Mouse (Mus musculus) kidney, adult 2 months (tissue): ENCODE data around the gene Capn13. TPM values are rescaled to one million over a fixed set of nuclear protein-coding genes. Genes with fewer than 3 reads are reported as not detected.

Experiments used
- DNase-seq: peaks from one replicate; pipeline ENCODE4 v3.0.0; 2021
- H3K27ac ChIP-seq: fragments of 200-500 bp; 2 replicates; pipeline ENCODE4 v1.5.1; 2012; ENCODE audit warnings: low read depth, low read length, control low read depth, inconsistent platforms; ENCODE audit not compliant: insufficient read depth
- H3K27me3 ChIP-seq: fragments of 200-500 bp; replicated peaks from 2 replicates; pipeline ENCODE4 v1.6.1; 2012; ENCODE audit warnings: mild to moderate bottlenecking, moderate library complexity, low read length, inconsistent platforms; ENCODE audit not compliant: control insufficient read depth, insufficient read depth
- H3K36me3 ChIP-seq: fragments of 200-500 bp; 2 replicates; pipeline ENCODE4 v1.6.1; 2012; ENCODE audit warnings: mild to moderate bottlenecking, moderate library complexity, low read length, inconsistent platforms; ENCODE audit not compliant: control insufficient read depth, insufficient read depth
- H3K4me1 ChIP-seq: fragments of 200-500 bp; 2 replicates; pipeline ENCODE4 v1.6.1; 2011; ENCODE audit warnings: low read length; ENCODE audit not compliant: control insufficient read depth, insufficient read depth
- H3K4me3 ChIP-seq: fragments of 200-500 bp; 2 replicates; pipeline ENCODE4 v1.5.1; 2011; ENCODE audit warnings: mild to moderate bottlenecking, low read depth, low read length, control low read depth; ENCODE audit not compliant: insufficient read depth
- CTCF ChIP-seq: fragments of 200-500 bp; conservative IDR thresholded peaks from 2 replicates; pipeline ENCODE4 v1.5.1; 2011; ENCODE audit warnings: low read depth, mild to moderate bottlenecking, control low read depth, low read length, moderate library complexity, mixed read lengths; ENCODE audit not compliant: insufficient read depth, insufficient read length
- POLR2A ChIP-seq: fragments of 200-500 bp; IDR thresholded peaks from one replicate; pipeline ENCODE4 v1.6.1; 2011; ENCODE audit warnings: low read depth, low read length, control low read depth
- WGBS: fragments of 180-500 bp; shearing (Covaris S2); methylation state at CpG from one replicate; pipeline ENCODE4 v1.1.7; 2018; 5-methylcytosine and 5-hydroxymethylcytosine counted together
- polyA plus RNA-seq: library from polyadenylated mRNA; depleted of rRNA; stranded (reverse); fragments of >200 nt; gene quantifications from 2 replicates; pipeline ENCODE4 v1.2.3, GENCODE M21; 2012; rRNA removed

Capn13 gene
- polyA plus RNA-seq = 0.61 and 0.84 TPM in 2 replicates

GRCm38 (mm10) chr17:73400862-73401261, at the start of gene Capn13:
Gene Capn13 (minus strand): TSS chr17:73400866.
- Histone ChIP-seq H3K27me3 (no peaks in the 10 kb centered on the region), H3K4me3 (no peak within 1 kb of the TSS), H3K4me1 (no peaks in the 10 kb centered on the region), H3K36me3 (no peaks in the 10 kb centered on the region), H3K27ac (no peak within 1 kb of the TSS)
- WGBS = 68% methylated on average over 2 of the region's 2 CpGs
- no peak for DNase-seq
- TF ChIP-seq POLR2A = no peak

- H3K4me3 ChIP-seq = no peak overlapping the region
- DNase-seq = no peak
- no peaks in the 10 kb centered on the region for H3K27me3 ChIP-seq
- no peaks in the 10 kb centered on the region for H3K4me1 ChIP-seq
- TF ChIP-seq POLR2A (no peak), CTCF (no peak)
- no peaks in the 10 kb centered on the region for H3K36me3 ChIP-seq
- H3K27ac ChIP-seq = no peak overlapping the region
Measured at GRCm38 (mm10) chr17:73449104-73449503, 48.4 kb upstream of the Capn13 start.

GRCm38 (mm10) chr17:73440798-73441197, 40.1 kb upstream of the Capn13 start:
- no peak for DNase-seq
- TF ChIP-seq CTCF (no peak), POLR2A (no peak)
- WGBS = 87% methylated on average over 1 of the region's 1 CpGs

DNA sequence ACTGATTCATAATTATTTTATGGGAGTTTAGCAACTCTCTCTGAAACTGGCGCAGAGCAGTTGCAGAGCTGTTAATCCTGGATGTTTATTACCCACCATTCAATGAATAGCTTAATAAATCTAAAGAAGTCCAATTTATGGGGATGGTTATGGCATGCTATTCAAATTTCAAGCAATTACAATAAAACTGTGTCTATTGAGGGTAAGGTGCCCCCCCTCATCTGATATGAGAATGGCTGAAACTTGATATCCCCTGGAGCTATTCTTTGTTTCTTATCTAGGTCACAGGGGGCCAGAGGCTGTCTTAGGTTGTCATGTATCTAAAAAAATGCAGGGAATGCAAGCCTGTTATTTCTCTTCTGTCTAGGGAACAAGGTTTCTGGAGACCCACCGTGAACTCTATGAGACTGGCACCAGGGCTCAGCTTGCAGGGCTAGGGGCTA, 31.9 kb upstream of the Capn13 start:
- no peak for DNase-seq
- Histone ChIP-seq H3K4me3 (no peak overlapping the region), H3K27me3 (no peaks in the 10 kb centered on the region), H3K4me1 (no peaks in the 10 kb centered on the region), H3K36me3 (no peaks in the 10 kb centered on the region), H3K27ac (no peak overlapping the region)
- 31% methylated on average over 2 of the region's 2 CpGs for WGBS
- TF ChIP-seq CTCF = no peak
- TF ChIP-seq POLR2A = no peak

More at GRCm38 (mm10) chr17:73440798-73441197, 40.1 kb upstream of the Capn13 start:
- H3K4me1 ChIP-seq = no peaks in the 10 kb centered on the region
- no peak overlapping the region for H3K4me3 ChIP-seq
- no peak overlapping the region for H3K27ac ChIP-seq
- H3K27me3 ChIP-seq = no peaks in the 10 kb centered on the region
- no peaks in the 10 kb centered on the region for H3K36me3 ChIP-seq

DNA sequence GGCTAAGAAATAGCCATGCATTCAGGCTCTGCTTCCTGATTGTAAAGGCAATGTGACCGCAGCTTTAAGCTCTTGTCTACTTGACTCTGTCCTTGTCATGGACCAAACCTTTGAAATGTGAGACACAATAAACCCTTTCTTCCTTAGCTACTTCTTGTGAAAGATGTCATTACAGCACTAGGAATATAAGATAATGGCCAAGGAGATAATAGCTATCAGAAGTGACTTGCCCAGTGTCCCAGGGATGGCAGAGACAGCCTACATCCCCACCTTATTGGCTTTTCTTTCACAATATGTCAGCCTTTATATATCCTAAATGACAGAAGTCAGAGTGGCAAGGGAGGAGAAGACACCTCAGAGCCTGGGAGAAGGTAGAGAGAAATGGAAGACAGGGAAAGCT, 31.4 kb upstream of the Capn13 start:
- Histone ChIP-seq H3K4me1 (no peaks in the 10 kb centered on the region), H3K36me3 (no peaks in the 10 kb centered on the region), H3K4me3 (no peak overlapping the region), H3K27ac (no peak overlapping the region), H3K27me3 (no peaks in the 10 kb centered on the region)
- TF ChIP-seq POLR2A (no peak), CTCF (no peak)
- 65% methylated on average over 1 of the region's 1 CpGs for WGBS
- DNase-seq = no peak

- Histone ChIP-seq H3K36me3 (no peaks in the 10 kb centered on the region), H3K4me1 (no peaks in the 10 kb centered on the region), H3K4me3 (no peak overlapping the region), H3K27ac (no peak overlapping the region), H3K27me3 (no peaks in the 10 kb centered on the region; the same call in 1 of the 2 replicates)
- TF ChIP-seq POLR2A = no peak
- TF ChIP-seq CTCF = no peak
- WGBS = 38% methylated on average over 2 of the region's 2 CpGs
- peak; percentile 10 for DNase-seq
Measured at GRCm38 (mm10) chr17:73417382-73417781, 16.7 kb upstream of the Capn13 start.

DNA sequence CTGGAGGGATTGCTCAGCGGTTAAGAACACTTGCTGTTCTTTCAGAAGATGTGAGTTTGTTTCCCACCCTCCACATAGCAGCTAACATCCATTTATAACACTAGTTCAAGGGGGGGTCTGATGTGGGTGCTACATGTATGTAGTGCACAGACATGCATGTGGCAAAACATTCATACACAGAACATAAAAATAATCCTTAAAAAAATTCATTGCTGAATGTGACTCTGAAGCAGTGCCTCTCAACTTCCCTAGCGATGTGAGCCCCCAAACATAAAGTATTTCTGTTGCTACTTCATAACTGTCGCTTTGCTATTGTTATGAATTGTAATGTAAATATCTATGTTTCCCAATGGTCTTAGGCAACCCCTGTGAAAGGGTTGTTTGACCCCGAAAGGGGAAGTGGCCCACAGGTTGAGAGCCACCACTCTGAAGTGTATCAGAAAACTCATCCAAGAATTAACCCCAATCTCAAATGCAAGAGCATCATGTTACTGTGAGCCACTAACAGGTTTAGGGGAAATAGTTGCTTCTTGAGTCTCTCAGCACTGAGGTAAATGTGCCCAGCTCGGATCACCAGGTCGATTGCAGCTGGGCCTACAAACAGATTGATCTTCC, 15.6 kb upstream of the Capn13 start:
- TF ChIP-seq CTCF (no peak), POLR2A (no peak)
- H3K27me3 ChIP-seq = no peaks in the 10 kb centered on the region; the same call in 1 of the 2 replicates

GRCm38 (mm10) chr17:73411817-73412216, 11.2 kb upstream of the Capn13 start:
- Histone ChIP-seq H3K4me1 (no peaks in the 10 kb centered on the region), H3K36me3 (no peaks in the 10 kb centered on the region), H3K27ac (no peak overlapping the region), H3K4me3 (no peak overlapping the region), H3K27me3 (no peaks in the 10 kb centered on the region; the same call in 1 of the 2 replicates)
- 17% methylated on average over 4 of the region's 4 CpGs for WGBS
- DNase-seq = no peak
- TF ChIP-seq POLR2A (no peak), CTCF (no peak)

More for the DNA sequence above, 15.6 kb upstream of the Capn13 start:
- H3K27ac ChIP-seq = no peak overlapping the region
- no peak overlapping the region for H3K4me3 ChIP-seq
- 66% methylated on average over 6 of the region's 6 CpGs for WGBS
- H3K4me1 ChIP-seq = no peaks in the 10 kb centered on the region
- H3K36me3 ChIP-seq = no peaks in the 10 kb centered on the region
- DNase-seq = no peak
